In genomic region chr6:127840171-127840570, GRCm38 (mm10) we compare ENCODE assay signal across 24 mouse cellular contexts. TPM values are rescaled to one million over a fixed set of nuclear protein-coding genes. Genes with fewer than 3 reads are reported as not detected.
DNase-seq lines count a peak whose midpoint lies in the region; ATAC-seq lines count a peak whose summit lies in the region.
"Had no signal": no experiment of that assay in that cellular context is flagged by ENCODE, and none has a peak within 500 bp of the region (broad histone marks: within the 10 kb centered on the region; RNA-seq: fewer than 3 reads in every experiment).

No protein-coding gene starts in this region.

- H3K27ac ChIP-seq in hindbrain, embryonic 10.5 days, result peak overlapping the region; percentile 40; the same call in 1 of the 2 replicates
- H3K27ac ChIP-seq in hindbrain, embryonic 12.5 days, result no peak overlapping the region
- H3K27ac ChIP-seq: forebrain, embryonic 12.5 days; gastrocnemius, adult 2 months; heart, adult 2 months; heart, embryonic 15.5 days; limb, embryonic 13.5 days; liver, embryonic 15.5 days had no signal

- no peaks in the 10 kb centered on the region for H3K36me3 ChIP-seq in hindbrain, embryonic 10.5 days
- H3K36me3 ChIP-seq in hindbrain, embryonic 12.5 days, result no peaks in the 10 kb centered on the region
- H3K36me3 ChIP-seq: forebrain, embryonic 12.5 days; heart, embryonic 15.5 days; limb, embryonic 13.5 days; liver, embryonic 15.5 days had no signal

- H3K4me3 ChIP-seq in hindbrain, embryonic 10.5 days, result no peak overlapping the region
- H3K4me3 ChIP-seq in hindbrain, embryonic 12.5 days, result no peak overlapping the region
- H3K4me3 ChIP-seq: forebrain, embryonic 12.5 days; gastrocnemius, adult 2 months; heart, adult 2 months; heart, embryonic 15.5 days; limb, embryonic 13.5 days; liver, embryonic 15.5 days; myocyte had no signal

- peaks cover 7% of the 10 kb centered on the region; the same call in 1 of the 2 replicates for H3K4me1 ChIP-seq in hindbrain, embryonic 10.5 days (replicated peaks)
- 0 out of 2 replicates have a peak, but pooled peaks cover 2% of the 10 kb centered on the region for H3K4me1 ChIP-seq in hindbrain, embryonic 12.5 days
- H3K4me1 ChIP-seq: forebrain, embryonic 12.5 days; heart, embryonic 15.5 days; limb, embryonic 13.5 days; liver, embryonic 15.5 days had no signal

- DNase-seq in hindbrain, embryonic 10.5 days (ENCODE audit: low spot score), result no peak
- DNase-seq in brain, adult 2 months (ENCODE audit: low read depth, low spot score), result peak; percentile 83
- DNase-seq in left cerebral cortex, adult 9 months (ENCODE audit: low spot score in 2 of 2), result peak; percentile 16 to 57
- DNase-seq in right cerebral cortex, postnatal 14 days, result peak; percentile 16
- DNase-seq in MN1 (ENCODE audit: low spot score), result no peak
- no peak for DNase-seq in adrenal gland, postnatal 4 days (ENCODE audit: low spot score in 2 of 2)
- DNase-seq: B cell, adult 2 months; cerebellum, postnatal 10 days; gastrocnemius, adult 2 months; heart, adult 2 months; kidney, adult 8-10 months; kidney, postnatal 36 days; midbrain, embryonic 14.5 days had no signal

- H3K4me2 ChIP-seq in hindbrain, embryonic 12.5 days (replicated peaks), result no peak overlapping the region
- H3K4me2 ChIP-seq: forebrain, embryonic 12.5 days; heart, embryonic 15.5 days; limb, embryonic 13.5 days; liver, embryonic 15.5 days had no signal

- no peak for ATAC-seq in hindbrain, embryonic 12.5 days (ENCODE audit: low FRiP score)
- ATAC-seq: inflammation-experienced regulatory T-cells, adult 6 months; lung, postnatal 0 days; Patski had no signal

- WGBS in hindbrain, embryonic 10.5 days, result 80% methylated on average over 7 of the region's 7 CpGs
- 79% methylated on average over 7 of the region's 7 CpGs for WGBS in hindbrain, embryonic 12.5 days

- H3K9ac ChIP-seq in hindbrain, embryonic 12.5 days, result no peak overlapping the region
- H3K9ac ChIP-seq: forebrain, embryonic 12.5 days; heart, embryonic 15.5 days; limb, embryonic 13.5 days; liver, embryonic 15.5 days had no signal

- no peaks in the 10 kb centered on the region for H3K27me3 ChIP-seq in hindbrain, embryonic 10.5 days (ENCODE audit: insufficient read depth, poor library complexity, severe bottlenecking)
- no peaks in the 10 kb centered on the region for H3K27me3 ChIP-seq in hindbrain, embryonic 12.5 days
- H3K27me3 ChIP-seq: forebrain, embryonic 12.5 days; heart, embryonic 15.5 days; limb, embryonic 13.5 days; liver, embryonic 15.5 days had no signal

- no peaks in the 10 kb centered on the region for H3K9me3 ChIP-seq in hindbrain, embryonic 10.5 days
- H3K9me3 ChIP-seq in hindbrain, embryonic 12.5 days (replicated peaks), result no peaks in the 10 kb centered on the region
- H3K9me3 ChIP-seq: forebrain, embryonic 12.5 days; heart, embryonic 15.5 days; limb, embryonic 13.5 days; liver, embryonic 15.5 days had no signal

RNA-seq across cellular contexts. Expression of gene Tspan11, which starts 47.2 kb away (rescaled TPM):
- polyA plus RNA-seq in hindbrain, embryonic 10.5 days (2016; fragmentation: Nextera tagmentation; extraction: Ambion mirVana), result 6.8 and 15.4 TPM in 2 replicates
- 19.3 and 22.9 TPM in 2 replicates for polyA plus RNA-seq in hindbrain, embryonic 12.5 days (2016; fragmentation: Nextera tagmentation; extraction: Ambion mirVana)
- total RNA-seq in adrenal gland, postnatal 4 days (2021), result 1 to 10 TPM; 9.5 TPM
- total RNA-seq: megakaryocyte, adult 5-6 weeks; neutrophil, adult 5-6 weeks had no signal
- polyA plus RNA-seq: inflammation-experienced regulatory T-cells, adult 6 months; Patski had no signal

Comparison
In these comparisons a context has a peak if more than half of its experiments do, and no peak if none do; other contexts are left out.
1. DNase-seq: peak in brain, adult 2 months (single experiment), left cerebral cortex, adult 9 months (2 of 2) and right cerebral cortex, postnatal 14 days (single experiment); none in hindbrain, embryonic 10.5 days (single experiment), MN1 (single experiment) and adrenal gland, postnatal 4 days (0 of 2).